In the genomic region with DNA sequence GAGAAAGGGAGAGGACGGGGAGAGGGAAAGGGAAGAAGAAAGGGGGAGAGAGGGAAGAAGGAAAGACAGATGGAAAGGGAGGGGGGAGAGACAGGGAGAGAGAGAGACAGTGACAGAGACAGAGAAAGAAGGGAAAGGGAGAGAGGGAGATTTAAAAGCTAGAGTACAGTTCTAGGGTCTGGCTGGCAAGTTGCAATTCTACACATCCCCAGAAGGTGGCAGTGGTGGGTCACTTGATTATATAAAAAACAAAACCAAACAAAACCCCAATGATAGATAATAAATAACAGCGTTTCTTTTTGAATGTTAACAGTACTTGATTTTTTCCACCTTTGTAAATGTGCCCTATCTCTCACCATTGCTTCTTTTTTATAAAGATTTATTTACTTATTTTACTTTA, we compare ENCODE assay signal across 9 mouse cellular contexts. TPM values are rescaled to one million over a fixed set of nuclear protein-coding genes. Genes with fewer than 3 reads are reported as not detected.
DNase-seq lines count a peak whose midpoint lies in the region; ATAC-seq and TF ChIP-seq lines count a peak whose summit lies in the region.
"Had no signal": no experiment of that assay in that cellular context is flagged by ENCODE, and none has a peak within 500 bp of the region (broad histone marks: within the 10 kb centered on the region; RNA-seq: fewer than 3 reads in every experiment).

No protein-coding gene starts in this region.

- TF ChIP-seq RAD21 in MEL (IDR thresholded peaks at IDR 0.05; ENCODE audit: low read depth, low read length): peak; percentile 88

- H3K27me3 ChIP-seq in MEL (ENCODE audit: control insufficient read depth in 1 of 2, insufficient read depth in 2 of 2, low read length in 2 of 2): no peaks in the 10 kb centered on the region
- no peaks in the 10 kb centered on the region for H3K27me3 ChIP-seq in limb, embryonic 11.5 days (ENCODE audit: control insufficient read depth, insufficient read depth, low read length)
- H3K27me3 ChIP-seq in neural tube, embryonic 13.5 days: no peaks in the 10 kb centered on the region

- H3K27ac ChIP-seq in MEL (ENCODE audit: control insufficient read depth, low read depth, low read length): no peak overlapping the region
- H3K27ac ChIP-seq in limb, embryonic 11.5 days (replicated peaks; ENCODE audit: low read depth, low read length): no peak overlapping the region
- H3K27ac ChIP-seq in neural tube, embryonic 13.5 days (replicated peaks): no peak overlapping the region

- H3K4me1 ChIP-seq in MEL (ENCODE audit: control insufficient read depth in 1 of 2, insufficient read depth in 2 of 2, low read length in 2 of 2): peaks cover 0 to 7% of the 10 kb centered on the region in 2 experiments; a peak in 1 of 4 replicates
- H3K4me1 ChIP-seq in limb, embryonic 11.5 days (ENCODE audit: control insufficient read depth, insufficient read depth, low read length): no peaks in the 10 kb centered on the region
- H3K4me1 ChIP-seq in neural tube, embryonic 13.5 days (replicated peaks): no peaks in the 10 kb centered on the region

- peaks cover 0 to 2% of the 10 kb centered on the region in 2 experiments; a peak in 1 of 4 replicates for H3K36me3 ChIP-seq in MEL (ENCODE audit: control insufficient read depth in 1 of 2, insufficient read depth in 2 of 2, low read length in 2 of 2)
- H3K36me3 ChIP-seq in limb, embryonic 11.5 days (ENCODE audit: control insufficient read depth, insufficient read depth, low read length): no peaks in the 10 kb centered on the region
- H3K36me3 ChIP-seq in neural tube, embryonic 13.5 days: peaks cover 24% of the 10 kb centered on the region; the same call in 1 of the 2 replicates

- intact Hi-C loops in heart, postnatal 36 days (cut with DNase I): loop anchor here (1.0 kb wide), 1 partner anchor 54 kb away; no protein-coding TSS in a partner anchor

- no peak for TF ChIP-seq EP300 in MEL (IDR thresholded peaks at IDR 0.05; ENCODE audit: low read depth in 1 of 2, low read length in 2 of 2)

- no peak for ATAC-seq in limb, embryonic 11.5 days (ENCODE audit: insufficient number of reproducible peaks, low FRiP score, low TSS enrichment, low read depth)
- ATAC-seq in neural tube, embryonic 13.5 days (ENCODE audit: low read depth): peak; percentile 53; the same call in 1 of the 2 replicates

- no peaks in the 10 kb centered on the region for H3K9me3 ChIP-seq in MEL (replicated peaks; ENCODE audit: insufficient read depth, low read length)
- H3K9me3 ChIP-seq in limb, embryonic 11.5 days (ENCODE audit: control insufficient read depth, low read length): no peaks in the 10 kb centered on the region
- no peaks in the 10 kb centered on the region for H3K9me3 ChIP-seq in neural tube, embryonic 13.5 days

- H3K4me3 ChIP-seq in MEL (ENCODE audit: control insufficient read depth in 1 of 2, insufficient read depth in 1 of 2, low read depth in 2 of 2, low read length in 2 of 2): no peak overlapping the region
- no peak overlapping the region for H3K4me3 ChIP-seq in limb, embryonic 11.5 days (ENCODE audit: low read depth, low read length)
- no peak overlapping the region for H3K4me3 ChIP-seq in neural tube, embryonic 13.5 days
- H3K4me3 ChIP-seq: myocyte had no signal

- H3K4me2 ChIP-seq in limb, embryonic 11.5 days (ENCODE audit: low read depth, severe bottlenecking): no peak overlapping the region
- no peak overlapping the region for H3K4me2 ChIP-seq in neural tube, embryonic 13.5 days

- no peak overlapping the region for H3K9ac ChIP-seq in MEL (ENCODE audit: control insufficient read depth, low read depth, low read length, poor library complexity, severe bottlenecking)
- H3K9ac ChIP-seq in limb, embryonic 11.5 days (ENCODE audit: low read length): no peak overlapping the region
- no peak overlapping the region for H3K9ac ChIP-seq in neural tube, embryonic 13.5 days

- TF ChIP-seq POLR2A in MEL (IDR thresholded peaks at IDR 0.05; ENCODE audit: control insufficient read depth in 1 of 2, insufficient read depth in 1 of 2, low read depth in 1 of 2, low read length in 2 of 2, poor library complexity in 1 of 2): no peak

- DNase-seq in layer of hippocampus, adult 11-12 months (ENCODE audit: low spot score): peak; percentile 51
- DNase-seq in layer of hippocampus, adult 9-11 months: no peak
- DNase-seq in MEL (ENCODE audit: low read depth, low spot score): peak; percentile 65
- DNase-seq in c-Kit-positive CD71-positive TER-119-negative erythroid progenitor cells, embryonic 14.5 days (ENCODE audit: low read depth): peak; percentile 56
- DNase-seq in heart, postnatal 36 days: peak; percentile 67 to 75
- DNase-seq in limb, embryonic 11.5 days (ENCODE audit: low spot score): peak; percentile 72
- no peak for DNase-seq in yolk sac, embryonic 10.5 days (ENCODE audit: low spot score)

- peak; percentile 64 to 87 (median 77) for TF ChIP-seq CTCF in MEL (IDR thresholded peaks at IDR 0.05 in 2 of 3, conservative IDR thresholded peaks at IDR 0.05 in 1 of 3; ENCODE audit: control insufficient read depth in 1 of 3, insufficient read depth in 1 of 3, low read depth in 2 of 3, low read length in 3 of 3, poor library complexity in 1 of 3, severe bottlenecking in 1 of 3)

- H3K79me2 ChIP-seq in MEL (ENCODE audit: control insufficient read depth, insufficient read depth, low read length, poor library complexity): no peaks in the 10 kb centered on the region

- 46% methylated on average over 2 of the region's 2 CpGs for WGBS in limb, embryonic 11.5 days
- 61% methylated on average over 2 of the region's 2 CpGs for WGBS in neural tube, embryonic 13.5 days

TF ChIP-seq in MEL, 35 proteins besides CTCF, POLR2A, EP300 and RAD21:
- TF ChIP-seq BHLHE40 (IDR thresholded peaks at IDR 0.05; ENCODE audit: borderline replicate concordance, low read depth, low read length) (no peak), MXI1 (IDR thresholded peaks at IDR 0.05; ENCODE audit: low read depth, low read length) (no peak), GABPA (IDR thresholded peaks at IDR 0.05; ENCODE audit: low read depth, low read length) (no peak), MAX (IDR thresholded peaks at IDR 0.05; ENCODE audit: low read length) (no peak), JUND (IDR thresholded peaks at IDR 0.05; ENCODE audit: low read depth, low read length) (no peak), MEF2A (IDR thresholded peaks at IDR 0.05; ENCODE audit: extremely low read depth, insufficient replicate concordance, low read depth, low read length, poor library complexity, severe bottlenecking) (no peak), GATA1 (IDR thresholded peaks at IDR 0.05; ENCODE audit: low read depth, low read length) (no peak), TCF12 (IDR thresholded peaks at IDR 0.05; ENCODE audit: low read depth, low read length) (no peak), MYC (IDR thresholded peaks at IDR 0.05; ENCODE audit: low read depth, low read length) (no peak), SMC3 (IDR thresholded peaks at IDR 0.05; ENCODE audit: low read depth, low read length) (peak; percentile 86), RCOR1 (IDR thresholded peaks at IDR 0.05; ENCODE audit: low read depth, low read length) (no peak), ELF1 (IDR thresholded peaks at IDR 0.05; ENCODE audit: low read depth, low read length) (no peak), SIN3A (IDR thresholded peaks at IDR 0.05; ENCODE audit: low read length) (0 out of 2 replicates have a peak, but pooled peaks have one; percentile 20), USF1 (IDR thresholded peaks at IDR 0.05; ENCODE audit: low read depth, low read length) (no peak), TBP (IDR thresholded peaks at IDR 0.05; ENCODE audit: low read depth, low read length) (no peak), ZMIZ1 (IDR thresholded peaks at IDR 0.05; ENCODE audit: low read depth, low read length) (no peak), NELFE (IDR thresholded peaks at IDR 0.05; ENCODE audit: low read depth, low read length) (no peak), ZC3H11A (IDR thresholded peaks at IDR 0.05; ENCODE audit: low read depth, low read length) (peak; percentile 80), ZKSCAN1 (IDR thresholded peaks at IDR 0.05; ENCODE audit: low read depth, low read length) (no peak), ETS1 (IDR thresholded peaks at IDR 0.05; ENCODE audit: low read depth, low read length) (no peak), ZNF384 (IDR thresholded peaks at IDR 0.05; ENCODE audit: low read depth, low read length) (peak; percentile 74)

RNA-seq across cellular contexts. Expression of a gene that starts 28.3 kb away (rescaled TPM):
- total RNA-seq in MEL (2012; rRNA removed): 32.0 and 37.5 TPM in 2 replicates
- 10 to 100 TPM in 1 of 2 experiments, not detected in 1; 32.6 TPM for polyA plus RNA-seq in MEL (2012; ENCODE audit: insufficient read depth in 1 of 2, insufficient read length in 2 of 2, low read depth in 1 of 2, low replicate concordance in 2 of 2, missing spikeins in 1 of 2)
- total RNA-seq in heart, postnatal 36 days (2021): 10 to 100 TPM; 43.2 to 43.3 TPM
- polyA plus RNA-seq in limb, embryonic 11.5 days (2014; fragmentation: Nextera tagmentation; extraction: Ambion mirVana): 51.1 and 54.0 TPM in 2 replicates
- 16.2 and 20.0 TPM in 2 replicates for polyA plus RNA-seq in neural tube, embryonic 13.5 days (2015; fragmentation: Nextera tagmentation; extraction: Ambion mirVana)

Comparison
In these comparisons a context has a peak if more than half of its experiments do, and no peak if none do; other contexts are left out.
1. DNase-seq: peak in layer of hippocampus, adult 11-12 months (single experiment), MEL (single experiment), c-Kit-positive CD71-positive TER-119-negative erythroid progenitor cells, embryonic 14.5 days (single experiment), heart, postnatal 36 days (2 of 2) and limb, embryonic 11.5 days (single experiment); none in layer of hippocampus, adult 9-11 months (single experiment) and yolk sac, embryonic 10.5 days (single experiment).